Mouse (Mus musculus): ENCODE measurements around the gene Hectd4.

DNA sequence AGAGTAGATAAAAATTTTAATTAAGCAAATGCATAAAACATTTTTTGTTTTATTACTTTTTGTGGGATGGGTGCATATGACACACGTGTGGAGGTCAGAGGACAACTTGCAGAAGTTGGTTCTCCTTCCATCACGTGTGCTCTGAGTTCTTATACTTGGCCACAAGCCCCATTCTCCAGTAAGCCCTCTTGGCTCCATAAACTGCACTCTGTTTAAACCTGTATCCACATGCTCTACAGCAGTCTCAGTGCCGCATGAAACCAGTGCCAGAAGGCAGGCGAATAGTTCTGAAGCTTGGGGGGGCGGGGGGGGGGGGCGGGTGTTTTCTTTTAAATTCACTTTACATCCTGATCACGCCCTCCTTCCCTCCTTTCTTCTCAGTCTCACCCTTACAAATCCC is 85.0 kb downstream of the Hectd4 start:
- TF ChIP-seq CTCF (IDR thresholded peaks at IDR 0.05; ENCODE audit: low read depth) (no peak), EP300 (IDR thresholded peaks at IDR 0.05; ENCODE audit: low read depth) (no peak)

Measured in liver, postnatal 0 days (tissue).